In genomic region chr4:56743363-56744195, GRCm38 (mm10) we compare ENCODE assay signal across 28 mouse cellular contexts. TPM values are rescaled to one million over a fixed set of nuclear protein-coding genes. Genes with fewer than 3 reads are reported as not detected.
A peak's percentile ranks its signal among the peaks of the same experiment; 100 is the strongest.
DNase-seq lines count a peak whose midpoint lies in the region; ATAC-seq and TF ChIP-seq lines count a peak whose summit lies in the region.
"Had no signal": no experiment of that assay in that cellular context is flagged by ENCODE, and none has a peak within 500 bp of the region (broad histone marks: within the 10 kb centered on the region; RNA-seq: fewer than 3 reads in every experiment).

Gene Actl7a (plus strand): TSS chr4:56743413.

- TF ChIP-seq CTCF in testis, adult 2 months (IDR thresholded peaks at IDR 0.05; ENCODE audit: control insufficient read depth, insufficient read depth, insufficient replicate concordance, low read depth, low read length), result no peak

- intact Hi-C loops in heart, postnatal 14 days (cut with DNase I), result no loop called here

- ATAC-seq in hindbrain, embryonic 14.5 days (ENCODE audit: low FRiP score), result no peak; the same call in 1 of the 2 replicates
- ATAC-seq: activated CD4-positive, CD25-positive, alpha-beta regulatory T cell, adult 4 months; CD4-positive, CD25-positive, alpha-beta regulatory T cell, adult 4 months; forebrain, embryonic 13.5 days; forebrain, embryonic 15.5 days; forebrain, postnatal 0 days; Patski had no signal

- H3K4me2 ChIP-seq in hindbrain, embryonic 14.5 days (replicated peaks), result no peak within 1 kb of the TSS
- H3K4me2 ChIP-seq: embryonic facial prominence, embryonic 12.5 days; forebrain, embryonic 13.5 days; forebrain, embryonic 15.5 days had no signal

- no peaks in the 10 kb centered on the region; the same call in 1 of the 2 replicates for H3K36me3 ChIP-seq in testis, adult 2 months (ENCODE audit: control insufficient read depth, insufficient read depth, low read length)
- H3K36me3 ChIP-seq in hindbrain, embryonic 14.5 days (replicated peaks; ENCODE audit: control insufficient read depth, insufficient read depth), result peaks cover 30% of the 10 kb centered on the region

- H3K4me1 ChIP-seq in testis, adult 2 months (ENCODE audit: control insufficient read depth, insufficient read depth, low read length), result peaks cover 10% of the 10 kb centered on the region
- no peaks in the 10 kb centered on the region for H3K4me1 ChIP-seq in hindbrain, embryonic 14.5 days (replicated peaks; ENCODE audit: control insufficient read depth, insufficient read depth, low read length)
- H3K4me1 ChIP-seq: embryonic facial prominence, embryonic 10.5 days; embryonic facial prominence, embryonic 12.5 days; forebrain, embryonic 13.5 days; forebrain, embryonic 15.5 days had no signal

- peak; percentile 83 for DNase-seq in heart, adult 11 months
- no peak for DNase-seq in heart, postnatal 14 days
- no peak for DNase-seq in testis, postnatal 14 days (ENCODE audit: low spot score)
- DNase-seq in hindbrain, embryonic 14.5 days (ENCODE audit: low spot score), result no peak
- DNase-seq: adrenal gland, adult 2 months; adrenal gland, postnatal 10 days; adrenal gland, postnatal 25 days; B cell, adult 2 months; cerebellum, adult 11 months; cerebellum, adult 18-20 months; cerebellum, adult 8-10 months; cerebellum, adult 9-11 months; cerebellum, postnatal 25 days; forebrain, postnatal 0 days had no signal

- WGBS in hindbrain, embryonic 14.5 days, result 96% methylated on average over 21 of the region's 21 CpGs

- H3K4me3 ChIP-seq in testis, adult 2 months (ENCODE audit: control insufficient read depth, low read depth, low read length), result peak within 1 kb of the TSS; percentile 96
- no peak within 1 kb of the TSS for H3K4me3 ChIP-seq in hindbrain, embryonic 14.5 days (replicated peaks; ENCODE audit: low read length)
- H3K4me3 ChIP-seq: embryonic facial prominence, embryonic 10.5 days; embryonic facial prominence, embryonic 12.5 days; forebrain, embryonic 13.5 days; forebrain, embryonic 15.5 days had no signal

- peak within 1 kb of the TSS; percentile 68 for H3K27ac ChIP-seq in testis, adult 2 months (ENCODE audit: control insufficient read depth, insufficient read depth, low read depth, low read length)
- H3K27ac ChIP-seq in hindbrain, embryonic 14.5 days, result no peak within 1 kb of the TSS
- H3K27ac ChIP-seq: embryonic facial prominence, embryonic 10.5 days; embryonic facial prominence, embryonic 12.5 days; forebrain, embryonic 13.5 days; forebrain, embryonic 15.5 days had no signal

- TF ChIP-seq POLR2A in testis, adult 2 months (IDR thresholded peaks at IDR 0.05; ENCODE audit: control insufficient read depth, low read depth, low read length), result peak; percentile 57; the same call in 1 of the 2 replicates

- H3K9me3 ChIP-seq in hindbrain, embryonic 14.5 days (ENCODE audit: control insufficient read depth, low read length), result no peaks in the 10 kb centered on the region
- H3K9me3 ChIP-seq: embryonic facial prominence, embryonic 10.5 days; embryonic facial prominence, embryonic 12.5 days; forebrain, embryonic 13.5 days; forebrain, embryonic 15.5 days; G1E had no signal

- no peak within 1 kb of the TSS for H3K9ac ChIP-seq in hindbrain, embryonic 14.5 days
- H3K9ac ChIP-seq: embryonic facial prominence, embryonic 12.5 days; forebrain, embryonic 13.5 days; forebrain, embryonic 15.5 days; forebrain, postnatal 0 days had no signal

- H3K27me3 ChIP-seq in testis, adult 2 months (ENCODE audit: control insufficient read depth, insufficient read depth, low read length), result no peaks in the 10 kb centered on the region
- no peaks in the 10 kb centered on the region for H3K27me3 ChIP-seq in hindbrain, embryonic 14.5 days (ENCODE audit: control insufficient read depth, insufficient read depth, low read length)
- H3K27me3 ChIP-seq: CH12.LX; embryonic facial prominence, embryonic 12.5 days; forebrain, embryonic 13.5 days; forebrain, embryonic 15.5 days; Patski had no signal

RNA-seq across cellular contexts. Expression of gene Actl7a, which starts in this region (rescaled TPM):
- total RNA-seq in heart, postnatal 14 days (2021), result not detected
- 629 and 638 TPM in 2 replicates for polyA plus RNA-seq in testis, adult 2 months (2012; rRNA removed)
- not detected in 2 replicates for polyA plus RNA-seq in hindbrain, embryonic 14.5 days (2014; fragmentation: Nextera tagmentation; extraction: Ambion mirVana)
- total RNA-seq: adrenal gland, adult 2 months; adrenal gland, postnatal 10 days; adrenal gland, postnatal 25 days; adrenal gland, postnatal 4 days; forebrain, postnatal 0 days had no signal
- polyA plus RNA-seq: activated CD4-positive, CD25-positive, alpha-beta regulatory T cell, adult 4 months; adrenal gland, adult 2 months; brain, embryonic 14.5 days; CD4-positive, CD25-positive, alpha-beta regulatory T cell, adult 4 months; cortical plate, adult 2 months; embryonic facial prominence, embryonic 10.5 days; embryonic facial prominence, embryonic 12.5 days; embryonic facial prominence, embryonic 14.5 days; forebrain, embryonic 13.5 days; forebrain, embryonic 15.5 days; forebrain, postnatal 0 days; G1E; Patski had no signal

Comparison
In these comparisons a context has a peak if more than half of its experiments do, and no peak if none do; other contexts are left out.
1. RNA of gene Actl7a (polyA plus RNA-seq): 629 to 638 TPM in testis, adult 2 months; not detected in hindbrain, embryonic 14.5 days; every median in the first group is over 100 times any median in the second.